Mouse (Mus musculus) embryonic fibroblast, embryonic 13.5 days (primary cell): ENCODE measurements around the gene Gpn2.

ENCODE experiments used
- CTCF ChIP-seq: IDR thresholded peaks from 2 replicates; pipeline ENCODE4 v1.5.1; 2011; ENCODE audit warnings: mild to moderate bottlenecking, control low read depth, low read length, moderate library complexity, borderline replicate concordance; ENCODE audit not compliant: insufficient read depth
- POLR2A ChIP-seq: IDR thresholded peaks from 2 replicates; pipeline ENCODE4 v1.6.1; 2011; ENCODE audit warnings: low read depth, mild to moderate bottlenecking, control low read depth, low read length, moderate library complexity

DNA sequence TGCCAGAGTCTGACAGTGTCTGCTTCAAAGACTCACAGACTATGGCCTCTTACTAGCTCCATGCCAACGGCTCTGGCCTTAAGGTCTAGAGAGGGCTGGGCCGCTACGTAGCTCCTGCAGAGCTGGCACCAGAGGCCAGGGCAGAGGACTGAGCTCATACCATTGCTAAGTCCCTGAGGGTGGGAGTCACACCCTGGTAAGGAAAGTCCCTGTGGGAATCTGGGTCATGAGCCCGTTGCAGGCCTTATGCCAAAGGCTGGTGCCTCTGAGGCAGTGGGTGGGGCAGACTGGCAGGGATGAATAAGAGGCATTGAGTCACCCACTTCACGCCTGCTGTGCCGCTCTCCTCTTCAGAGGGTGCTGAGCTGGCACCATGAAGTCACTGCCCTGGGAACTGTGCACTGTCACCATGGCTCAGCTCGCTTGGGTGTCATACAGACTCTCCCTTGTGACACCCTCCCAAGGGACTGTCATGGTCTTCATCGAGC, 30.2 kb downstream of the Gpn2 start:
- TF ChIP-seq CTCF (no peak), POLR2A (no peak)
